Mouse (Mus musculus): ENCODE measurements around the gene Vps16.

GRCm38 (mm10) chr2:130475764-130476163 is 51.6 kb downstream of the Vps16 start:
- no peak for TF ChIP-seq SMC3 (IDR thresholded peaks at IDR 0.05; ENCODE audit: low read depth, low read length)
- no peak for TF ChIP-seq BHLHE40 (IDR thresholded peaks at IDR 0.05; ENCODE audit: low read depth, low read length)
- TF ChIP-seq POLR2A (IDR thresholded peaks at IDR 0.05; ENCODE audit: low read depth, low read length), result no peak
- TF ChIP-seq CTCF (conservative IDR thresholded peaks at IDR 0.05 in 1 of 2, IDR thresholded peaks at IDR 0.05 in 1 of 2; ENCODE audit: low read depth in 2 of 2, low read length in 2 of 2), result no peak
- TF ChIP-seq TBP (conservative IDR thresholded peaks at IDR 0.05; ENCODE audit: low read depth, low read length), result no peak
